Mouse (Mus musculus) kidney, embryonic 16.5 days (tissue): ENCODE results near the gene Isg20l2. TPM values are rescaled to one million over a fixed set of nuclear protein-coding genes. Genes with fewer than 3 reads are reported as not detected.
"Not testable (repeated sequence)": the region's sequence is repeated elsewhere in the genome, so short reads cannot be mapped to it uniquely, and the experiment has no call there.

ENCODE experiments used
- ATAC-seq: fragments of 200-750 bp; cut with Nextera tagmentation; 2 replicates; pipeline ENCODE4 v1.8.0; 2017; ENCODE audit warnings: moderate TSS enrichment; ENCODE audit not compliant: low FRiP score, low TSS enrichment
- H3K27ac ChIP-seq: fragments of 300-500 bp; sonication (generic); 2 replicates; pipeline ENCODE4 v1.5.1; 2014; ENCODE audit warnings: low read length
- H3K27me3 ChIP-seq: fragments of 300-500 bp; sonication (generic); 2 replicates; pipeline ENCODE4 v1.6.1; 2014; ENCODE audit warnings: low read length, control low read depth, mixed read lengths; ENCODE audit not compliant: insufficient read depth
- H3K36me3 ChIP-seq: fragments of 300-500 bp; sonication (generic); 2 replicates; pipeline ENCODE4 v1.6.1; 2014; ENCODE audit warnings: low read length, control low read depth, mixed read lengths; ENCODE audit not compliant: insufficient read depth
- H3K4me1 ChIP-seq: fragments of 300-500 bp; sonication (generic); 2 replicates; pipeline ENCODE4 v1.6.1; 2014; ENCODE audit warnings: low read length, control low read depth, mixed read lengths; ENCODE audit not compliant: insufficient read depth
- H3K4me2 ChIP-seq: fragments of 300-500 bp; sonication (generic); replicated peaks from 2 replicates; pipeline ENCODE4 v1.6.1; 2014; ENCODE audit warnings: low read depth, low read length
- H3K4me3 ChIP-seq: fragments of 300-500 bp; sonication (generic); 2 replicates; pipeline ENCODE4 v1.5.1; 2014; ENCODE audit warnings: mild to moderate bottlenecking, low read length
- H3K9ac ChIP-seq: fragments of 300-500 bp; sonication (generic); replicated peaks from 2 replicates; pipeline ENCODE4 v1.6.1; 2014; ENCODE audit warnings: low read length
- H3K9me3 ChIP-seq: fragments of 300-500 bp; sonication (generic); 2 replicates; pipeline ENCODE4 v1.6.1; 2016; ENCODE audit warnings: low read length, control low read depth
- WGBS: fragments of 180-500 bp; shearing (Covaris S2); extraction: QIAGEN DNeasy Blood & Tissue Kit; methylation state at CpG from one replicate; pipeline ENCODE4 v1.1.7; 2014; 5-methylcytosine and 5-hydroxymethylcytosine counted together
- polyA plus RNA-seq: library from polyadenylated mRNA; unstranded; fragments of >200 nt; fragmentation: Nextera tagmentation; extraction: Ambion mirVana; gene quantifications from 2 replicates; pipeline ENCODE4 v1.2.1, GENCODE M21; 2015

The Isg20l2 gene
- polyA plus RNA-seq = 60.2 and 68.7 TPM in 2 replicates

- Histone ChIP-seq H3K27ac (peak within 1 kb of the TSS; percentile 87), H3K4me2 (peak within 1 kb of the TSS; percentile 86), H3K4me1 (peaks cover 22% of the 10 kb centered on the region), H3K4me3 (peak within 1 kb of the TSS; percentile 94), H3K27me3 (no peaks in the 10 kb centered on the region), H3K9ac (peak within 1 kb of the TSS; percentile 84), H3K36me3 (peaks cover 37% of the 10 kb centered on the region), H3K9me3 (no peaks in the 10 kb centered on the region)
- under 1% methylated on average over 72 of the region's 78 CpGs for WGBS
- peak; percentile 98 for ATAC-seq
Measured at GRCm38 (mm10) chr3:87930078-87930795, at the start of gene Isg20l2, which contains the start of gene Rrnad1. Gene Isg20l2, plus strand, starts transcription at chr3:87930314. Gene Rrnad1, minus strand, starts transcription at chr3:87930717.

DNA sequence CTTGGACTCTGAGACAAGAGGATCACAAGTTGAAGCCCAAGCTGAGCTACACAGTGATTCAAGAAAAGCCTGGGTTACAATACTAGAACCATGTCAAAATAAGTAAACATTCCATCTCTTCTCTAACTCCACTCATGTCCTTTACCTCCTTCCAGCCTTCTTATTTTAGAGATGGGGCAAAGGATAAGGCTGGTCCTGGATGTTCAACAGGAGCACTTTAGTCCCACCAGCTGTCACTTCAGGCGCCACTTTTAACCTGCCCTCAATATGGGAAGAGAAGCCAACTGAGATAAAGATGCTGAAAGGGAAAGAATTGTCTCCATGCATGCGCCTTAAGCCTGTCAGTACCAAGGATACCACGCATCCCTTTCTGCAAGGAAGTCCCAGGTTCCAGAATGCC, 45.8 kb upstream of the Isg20l2 start:
- 0% methylated on average over 3 of the region's 3 CpGs for WGBS
- peaks cover 12% of the 10 kb centered on the region for H3K36me3 ChIP-seq
- no peak overlapping the region for H3K27ac ChIP-seq
- H3K27me3 ChIP-seq = no peaks in the 10 kb centered on the region
- peak overlapping the region; percentile 94 for H3K9ac ChIP-seq
- ATAC-seq = no peak
- H3K4me1 ChIP-seq = peaks cover 15% of the 10 kb centered on the region
- peak overlapping the region; percentile 98 for H3K4me3 ChIP-seq
- H3K4me2 ChIP-seq = peak overlapping the region; percentile 89
- H3K9me3 ChIP-seq = peaks cover 2% of the 10 kb centered on the region; the same call in 1 of the 2 replicates

- Histone ChIP-seq H3K4me1 (peaks cover 15% of the 10 kb centered on the region), H3K27ac (peak overlapping the region; percentile 91), H3K9ac (peak overlapping the region; percentile 94), H3K4me2 (peak overlapping the region; percentile 89), H3K36me3 (peaks cover 11% of the 10 kb centered on the region), H3K27me3 (no peaks in the 10 kb centered on the region), H3K9me3 (peaks cover 2% of the 10 kb centered on the region; the same call in 1 of the 2 replicates), H3K4me3 (peak overlapping the region; percentile 98)
- WGBS = 0% methylated on average over 21 of the region's 28 CpGs
- peak; percentile 27 for ATAC-seq
Measured at GRCm38 (mm10) chr3:87884708-87885251, 45.3 kb upstream of the Isg20l2 start.

- H3K4me2 ChIP-seq = peak within 1 kb of the TSS; percentile 89
- H3K27me3 ChIP-seq = no peaks in the 10 kb centered on the region
- peaks cover 2% of the 10 kb centered on the region; the same call in 1 of the 2 replicates for H3K9me3 ChIP-seq
- H3K9ac ChIP-seq = peak within 1 kb of the TSS; percentile 94
- peaks cover 15% of the 10 kb centered on the region for H3K4me1 ChIP-seq
- H3K27ac ChIP-seq = peak within 1 kb of the TSS; percentile 91
- peak; percentile 98 for ATAC-seq
- H3K36me3 ChIP-seq = peaks cover 4% of the 10 kb centered on the region
- WGBS = under 1% methylated on average over 33 of the region's 33 CpGs
- H3K4me3 ChIP-seq = peak within 1 kb of the TSS; percentile 98
Measured at GRCm38 (mm10) chr3:87885281-87886003, 44.7 kb upstream of the Isg20l2 start, which contains the start of gene Prcc. Gene Prcc, minus strand, starts transcription at chr3:87885608.

- Histone ChIP-seq H3K4me3 (peak overlapping the region; percentile 98), H3K27me3 (no peaks in the 10 kb centered on the region), H3K4me1 (peaks cover 15% of the 10 kb centered on the region), H3K36me3 (no peaks in the 10 kb centered on the region), H3K9me3 (peaks cover 2% of the 10 kb centered on the region; the same call in 1 of the 2 replicates), H3K4me2 (peak overlapping the region; percentile 52), H3K27ac (no peak overlapping the region), H3K9ac (peak overlapping the region; percentile 63)
- WGBS = 10% methylated on average over 10 of the region's 10 CpGs
- no peak; the same call in 1 of the 2 replicates for ATAC-seq
Measured at GRCm38 (mm10) chr3:87886004-87886365, 44.1 kb upstream of the Isg20l2 start.

DNA sequence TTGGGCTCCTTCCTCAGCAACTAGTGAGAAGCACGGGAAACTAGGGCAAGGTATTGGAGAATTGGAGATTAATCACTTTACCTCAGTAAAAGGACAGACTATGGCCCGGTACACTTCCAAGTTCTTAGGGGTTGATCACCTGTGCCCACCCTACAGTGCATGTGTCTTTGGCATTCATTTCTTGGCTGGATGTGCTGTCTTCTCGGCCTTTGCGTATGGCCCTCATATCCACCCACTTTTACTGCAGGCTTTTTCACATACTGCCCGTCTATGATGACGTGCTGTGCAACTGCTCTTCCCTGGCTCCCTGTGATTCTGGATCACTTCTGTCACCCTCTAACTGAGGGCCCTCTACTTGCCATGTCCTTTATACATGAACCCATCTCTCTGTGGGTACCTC, 43.7 kb upstream of the Isg20l2 start:
- peak overlapping the region; percentile 63; the same call in 1 of the 2 replicates for H3K9ac ChIP-seq

DNA sequence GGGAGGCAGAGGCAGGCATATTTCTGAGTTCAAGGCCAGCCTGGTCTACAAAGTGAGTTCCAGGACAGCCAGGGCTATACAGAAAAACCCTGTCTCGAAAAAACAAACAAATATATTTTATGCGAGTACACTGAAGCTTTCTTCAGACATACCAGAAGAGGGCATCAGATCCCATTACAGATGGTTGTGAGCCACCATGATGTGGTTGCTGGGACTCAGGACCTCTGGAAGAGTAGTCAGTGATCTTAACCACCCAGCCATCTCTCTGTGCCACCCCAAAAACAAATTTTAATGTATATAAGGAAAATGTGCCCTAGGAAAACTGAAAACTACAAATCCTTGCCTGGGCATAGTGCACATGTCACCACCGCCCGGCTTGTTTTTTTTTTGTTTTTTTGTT, 42.7 kb upstream of the Isg20l2 start:
- not testable (repeated sequence) for H3K36me3 ChIP-seq, H3K4me3 ChIP-seq, H3K27ac ChIP-seq, H3K4me2 ChIP-seq, ATAC-seq, H3K9me3 ChIP-seq, H3K9ac ChIP-seq, H3K27me3 ChIP-seq
- H3K4me1 ChIP-seq = peaks cover 15% of the 10 kb centered on the region
- 82% methylated on average over 4 of the region's 4 CpGs for WGBS

More for the DNA sequence above, 43.7 kb upstream of the Isg20l2 start:
- Histone ChIP-seq H3K36me3 (no peaks in the 10 kb centered on the region), H3K4me1 (peaks cover 15% of the 10 kb centered on the region), H3K9me3 (peaks cover 2% of the 10 kb centered on the region; the same call in 1 of the 2 replicates), H3K27me3 (no peaks in the 10 kb centered on the region), H3K27ac (no peak overlapping the region), H3K4me3 (peak overlapping the region; percentile 98), H3K4me2 (peak overlapping the region; percentile 52)
- whole genome bisulfite sequencing = 83% methylated on average over 6 of the region's 6 CpGs
- no peak for ATAC-seq

GRCm38 (mm10) chr3:87891481-87891880, 38.6 kb upstream of the Isg20l2 start:
- Histone ChIP-seq H3K4me2 (no peak overlapping the region), H3K4me3 (no peak overlapping the region), H3K36me3 (no peaks in the 10 kb centered on the region), H3K4me1 (no peaks in the 10 kb centered on the region), H3K9me3 (peaks cover 2% of the 10 kb centered on the region; the same call in 1 of the 2 replicates), H3K27ac (no peak overlapping the region), H3K27me3 (no peaks in the 10 kb centered on the region), H3K9ac (no peak overlapping the region)
- no peak for ATAC-seq
- WGBS = 70% methylated on average over 3 of the region's 3 CpGs

DNA sequence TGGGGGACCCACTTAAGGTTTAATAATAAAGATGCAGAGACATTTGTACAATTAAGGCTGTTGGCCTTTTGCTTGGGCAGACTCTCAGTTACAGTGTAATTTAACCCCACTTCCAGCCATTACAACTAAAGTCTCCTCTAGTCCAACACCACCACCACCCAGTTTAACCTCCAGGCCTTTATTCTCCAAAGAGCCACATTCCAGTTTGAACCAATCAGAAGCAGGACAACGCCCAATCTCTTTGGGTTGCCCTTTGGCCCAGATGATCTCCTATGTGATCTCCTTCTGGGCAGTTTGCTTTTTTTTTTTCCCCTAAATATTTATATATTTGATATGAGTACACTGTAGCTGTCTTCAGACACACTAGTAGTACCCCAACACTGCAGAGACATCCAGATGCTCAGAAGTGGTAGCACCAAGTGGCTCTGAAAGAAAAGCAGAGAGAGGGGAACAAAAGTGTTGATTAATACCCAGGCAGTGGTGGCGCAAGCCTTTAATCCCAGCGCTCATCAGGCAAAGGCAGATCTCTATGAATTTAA, 36.7 kb upstream of the Isg20l2 start:
- H3K4me3 ChIP-seq = no peak overlapping the region
- H3K4me2 ChIP-seq = no peak overlapping the region
- no peak overlapping the region for H3K27ac ChIP-seq
- ATAC-seq = no peak
- H3K9ac ChIP-seq = no peak overlapping the region
- H3K4me1 ChIP-seq = no peaks in the 10 kb centered on the region
- H3K27me3 ChIP-seq = no peaks in the 10 kb centered on the region
- H3K9me3 ChIP-seq = no peaks in the 10 kb centered on the region
- no peaks in the 10 kb centered on the region for H3K36me3 ChIP-seq
- 75% methylated on average over 3 of the region's 3 CpGs for WGBS
